Mouse (Mus musculus) stomach, postnatal 0 days (tissue): ENCODE measurements around the gene Ddx28. TPM values are rescaled to one million over a fixed set of nuclear protein-coding genes. Genes with fewer than 3 reads are reported as not detected.
"Not testable (repeated sequence)": the region's sequence is repeated elsewhere in the genome, so short reads cannot be mapped to it uniquely, and the experiment has no call there.

Experiments used
- ATAC-seq: fragments of 200-750 bp; cut with Nextera tagmentation; 2 replicates; pipeline ENCODE4 v1.8.0; 2017; ENCODE audit not compliant: low FRiP score, low TSS enrichment
- DNase-seq: peaks from one replicate; pipeline ENCODE4 v3.0.0-alpha.2; 2016; ENCODE audit warnings: low spot score
- H3K27ac ChIP-seq: fragments of 300-500 bp; sonication (generic); replicated peaks from 2 replicates; pipeline ENCODE4 v1.5.1; 2014; ENCODE audit warnings: mild to moderate bottlenecking, control low read depth
- H3K27me3 ChIP-seq: fragments of 300-500 bp; sonication (generic); 2 replicates; pipeline ENCODE4 v1.6.1; 2014; ENCODE audit warnings: low read length; ENCODE audit not compliant: control insufficient read depth, insufficient read depth
- H3K36me3 ChIP-seq: fragments of 300-500 bp; sonication (generic); 2 replicates; pipeline ENCODE4 v1.6.1; 2014; ENCODE audit warnings: low read length, mixed read lengths; ENCODE audit not compliant: control insufficient read depth, insufficient read depth
- H3K4me1 ChIP-seq: fragments of 300-500 bp; sonication (generic); replicated peaks from 2 replicates; pipeline ENCODE4 v1.6.1; 2014; ENCODE audit warnings: antibody characterized with exemption; ENCODE audit not compliant: control insufficient read depth, insufficient read depth
- H3K4me2 ChIP-seq: fragments of 300-500 bp; sonication (generic); replicated peaks from 2 replicates; pipeline ENCODE4 v1.6.1; 2014; ENCODE audit warnings: low read depth, mild to moderate bottlenecking, control low read depth, moderate library complexity
- H3K4me3 ChIP-seq: fragments of 300-500 bp; sonication (generic); 2 replicates; pipeline ENCODE4 v1.5.1; 2014; ENCODE audit warnings: low read depth, low read length, control low read depth
- H3K9ac ChIP-seq: fragments of 300-500 bp; sonication (generic); 2 replicates; pipeline ENCODE4 v1.6.1; 2014; ENCODE audit warnings: mild to moderate bottlenecking, low read length, control low read depth, mixed read lengths
- H3K9me3 ChIP-seq: fragments of 300-500 bp; sonication (generic); 2 replicates; pipeline ENCODE4 v1.6.1; 2016; ENCODE audit warnings: low read length; ENCODE audit not compliant: control insufficient read depth
- CTCF ChIP-seq: IDR thresholded peaks from 2 replicates; pipeline ENCODE4 v1.5.1; 2016; ENCODE audit warnings: antibody characterized with exemption, low read depth, mild to moderate bottlenecking, moderate library complexity
- EP300 ChIP-seq: optimal IDR thresholded peaks from 2 replicates; pipeline ENCODE3; 2016; ENCODE audit warnings: antibody characterized with exemption
- WGBS: fragments of 180-500 bp; shearing (Covaris S2); extraction: QIAGEN DNeasy Blood & Tissue Kit; methylation state at CpG from one replicate; pipeline ENCODE4 v1.1.7; 2014; 5-methylcytosine and 5-hydroxymethylcytosine counted together
- polyA plus RNA-seq: library from polyadenylated mRNA; unstranded; fragments of >200 nt; fragmentation: Nextera tagmentation; extraction: Ambion mirVana; gene quantifications from 2 replicates; pipeline ENCODE4 v1.2.1, GENCODE M21; 2015

Gene Ddx28
- polyA plus RNA-seq, 1 experiment from 2014 or later: 9.2 TPM

- Histone ChIP-seq H3K9ac (no peak overlapping the region), H3K27me3 (no peaks in the 10 kb centered on the region), H3K36me3 (no peaks in the 10 kb centered on the region), H3K9me3 (no peaks in the 10 kb centered on the region), H3K4me2 (no peak overlapping the region), H3K27ac (no peak overlapping the region), H3K4me3 (no peak overlapping the region), H3K4me1 (no peaks in the 10 kb centered on the region)
- ATAC-seq: 0 out of 2 replicates have a peak, but pooled peaks have one; percentile 60
- TF ChIP-seq CTCF (peak; percentile 98), EP300 (no peak)
- DNase-seq: peak; percentile 79
Observed at GRCm38 (mm10) chr8:106022483-106022882, 10.8 kb upstream of the Ddx28 start.

- H3K27ac ChIP-seq: no peak overlapping the region
- no peaks in the 10 kb centered on the region for H3K9me3 ChIP-seq
- H3K4me3 ChIP-seq: no peak overlapping the region
- peaks cover 3% of the 10 kb centered on the region for H3K36me3 ChIP-seq
- H3K4me2 ChIP-seq: no peak overlapping the region
- no peak for DNase-seq
- WGBS: 82% methylated on average over 3 of the region's 3 CpGs
- no peak overlapping the region for H3K9ac ChIP-seq
- ATAC-seq: no peak
- no peak for TF ChIP-seq CTCF
- TF ChIP-seq EP300: no peak
- H3K27me3 ChIP-seq: no peaks in the 10 kb centered on the region
- no peaks in the 10 kb centered on the region for H3K4me1 ChIP-seq
Observed at GRCm38 (mm10) chr8:106018039-106018438, 6.4 kb upstream of the Ddx28 start.

- no peaks in the 10 kb centered on the region for H3K27me3 ChIP-seq
- no peak overlapping the region for H3K4me2 ChIP-seq
- H3K9me3 ChIP-seq: no peaks in the 10 kb centered on the region
- no peak overlapping the region for H3K4me3 ChIP-seq
- TF ChIP-seq CTCF: no peak
- no peak for TF ChIP-seq EP300
- peaks cover 3% of the 10 kb centered on the region for H3K36me3 ChIP-seq
- ATAC-seq (no peak), DNase-seq (no peak)
- H3K27ac ChIP-seq: no peak overlapping the region
- no peaks in the 10 kb centered on the region for H3K4me1 ChIP-seq
- H3K9ac ChIP-seq: no peak overlapping the region
- 84% methylated on average over 7 of the region's 7 CpGs for WGBS
Observed at GRCm38 (mm10) chr8:106017130-106017529, 5.4 kb upstream of the Ddx28 start.

GRCm38 (mm10) chr8:106016284-106016683, 4.6 kb upstream of the Ddx28 start:
- Histone ChIP-seq H3K36me3 (peaks cover 3% of the 10 kb centered on the region), H3K4me3 (no peak overlapping the region), H3K27ac (no peak overlapping the region), H3K27me3 (no peaks in the 10 kb centered on the region), H3K4me1 (no peaks in the 10 kb centered on the region), H3K4me2 (no peak overlapping the region), H3K9ac (no peak overlapping the region), H3K9me3 (no peaks in the 10 kb centered on the region)
- TF ChIP-seq EP300: no peak
- TF ChIP-seq CTCF: no peak
- WGBS: 89% methylated on average over 6 of the region's 6 CpGs
- DNase-seq: no peak
- no peak for ATAC-seq

- not testable (repeated sequence) for H3K9ac ChIP-seq, ATAC-seq, H3K27ac ChIP-seq, H3K36me3 ChIP-seq, H3K27me3 ChIP-seq, DNase-seq, H3K9me3 ChIP-seq, H3K4me3 ChIP-seq, H3K4me1 ChIP-seq
- WGBS: 80% methylated on average over 8 of the region's 8 CpGs
- H3K4me2 ChIP-seq: peak overlapping the region; percentile 91; the same call in 1 of the 2 replicates
Observed at GRCm38 (mm10) chr8:106012203-106012602, 521 bp upstream of the Ddx28 start.

- Histone ChIP-seq H3K27ac (peak overlapping the region; percentile 88), H3K4me3 (peak overlapping the region; percentile 93), H3K36me3 (no peaks in the 10 kb centered on the region; the same call in 1 of the 2 replicates), H3K9ac (peak overlapping the region; percentile 88), H3K27me3 (no peaks in the 10 kb centered on the region), H3K4me2 (peak overlapping the region; percentile 91), H3K9me3 (no peaks in the 10 kb centered on the region), H3K4me1 (peaks cover 2% of the 10 kb centered on the region; the same call in 1 of the 2 replicates)
- TF ChIP-seq EP300: no peak
- TF ChIP-seq CTCF: no peak
- DNase-seq (peak; percentile 95), ATAC-seq (peak; percentile 95)
- WGBS: under 1% methylated on average over 74 of the region's 74 CpGs
Observed at GRCm38 (mm10) chr8:106010748-106011642, 687 bp downstream of the Ddx28 start.
